Mouse (Mus musculus) forelimb bud, embryonic 11.5 days (tissue): Measurements from ENCODE around the gene Zfp472.

Source experiments
- DNase-seq: peaks from one replicate; pipeline ENCODE4 v3.0.0-alpha.2; 2012; ENCODE audit warnings: low read depth, low spot score

Gene Zfp472

GRCm38 (mm10) chr17:32965623-32966290 is at the start of gene Zfp472:
Zfp472 (plus strand) TSS chr17:32965814.
- peak; percentile 92 for DNase-seq

GRCm38 (mm10) chr17:32916075-32916474 is 49.5 kb upstream of the Zfp472 start:
- DNase-seq: no peak

GRCm38 (mm10) chr17:32917131-32917530 is 48.5 kb upstream of the Zfp472 start, which contains the start of gene Cyp4f14:
Cyp4f14 (minus strand) TSS chr17:32917342.
- no peak for DNase-seq

GRCm38 (mm10) chr17:32919123-32919522 is 46.5 kb upstream of the Zfp472 start:
- no peak for DNase-seq

GRCm38 (mm10) chr17:32923681-32924080 is 41.9 kb upstream of the Zfp472 start:
- no peak for DNase-seq

GRCm38 (mm10) chr17:32924658-32925312 is 40.8 kb upstream of the Zfp472 start:
- peak; percentile 37 for DNase-seq

- DNase-seq: no peak
Observed at GRCm38 (mm10) chr17:32927803-32928202, 37.8 kb upstream of the Zfp472 start.

GRCm38 (mm10) chr17:32939831-32940230 is 25.8 kb upstream of the Zfp472 start:
- DNase-seq: no peak

- DNase-seq: no peak
Observed at GRCm38 (mm10) chr17:32943661-32944060, 22.0 kb upstream of the Zfp472 start.

GRCm38 (mm10) chr17:32944402-32945035 is 21.1 kb upstream of the Zfp472 start:
- no peak for DNase-seq

- DNase-seq: no peak
Observed at GRCm38 (mm10) chr17:32946716-32947115, 18.9 kb upstream of the Zfp472 start.

GRCm38 (mm10) chr17:32947215-32947914 is 18.2 kb upstream of the Zfp472 start, which contains the start of gene Cyp4f13:
Cyp4f13 (minus strand) TSS chr17:32947402.
- peak; percentile 24 for DNase-seq

- DNase-seq: no peak
Observed at GRCm38 (mm10) chr17:32950136-32950535, 15.5 kb upstream of the Zfp472 start.

GRCm38 (mm10) chr17:32951006-32951405 is 14.6 kb upstream of the Zfp472 start:
- DNase-seq: no peak

- DNase-seq: peak; percentile 53
Observed at GRCm38 (mm10) chr17:32951441-32951840, 14.2 kb upstream of the Zfp472 start.

GRCm38 (mm10) chr17:32965253-32965622 is 376 bp upstream of the Zfp472 start:
- peak; percentile 11 for DNase-seq

GRCm38 (mm10) chr17:32981361-32981760 is 15.7 kb downstream of the Zfp472 start:
- no peak for DNase-seq

GRCm38 (mm10) chr17:32986301-32986700 is 20.7 kb downstream of the Zfp472 start:
- DNase-seq: no peak

GRCm38 (mm10) chr17:32991965-32992698 is 26.5 kb downstream of the Zfp472 start:
- DNase-seq: no peak

- peak; percentile 90 for DNase-seq
Observed at GRCm38 (mm10) chr17:32992699-32993474, 27.3 kb downstream of the Zfp472 start, which contains the start of gene Zfp952. Zfp952 (plus strand) TSS chr17:32993129.
